Mouse (Mus musculus) retina, embryonic 14.5 days (tissue): ENCODE data around the gene Cd2ap.
A peak's percentile ranks its signal among the peaks of the same experiment; 100 is the strongest.
"Not testable (repeated sequence)": the region's sequence is repeated elsewhere in the genome, so short reads cannot be mapped to it uniquely, and the experiment has no call there.

Experiments used
- DNase-seq: peaks from one replicate; pipeline ENCODE4 v3.0.0-alpha.2; 2015; ENCODE audit warnings: low spot score

Cd2ap gene

GRCm38 (mm10) chr17:42876001-42876903, at the start of gene Cd2ap:
Gene Cd2ap (minus strand): TSS chr17:42876665.
- DNase-seq = peak; percentile 95

- no peak for DNase-seq
Measured at GRCm38 (mm10) chr17:42924731-42925130, 48.3 kb upstream of the Cd2ap start.

GRCm38 (mm10) chr17:42918810-42919209, 42.3 kb upstream of the Cd2ap start:
- no peak for DNase-seq

- no peak for DNase-seq
Measured at GRCm38 (mm10) chr17:42914726-42915125, 38.3 kb upstream of the Cd2ap start.

- no peak for DNase-seq
Measured at GRCm38 (mm10) chr17:42912193-42912592, 35.7 kb upstream of the Cd2ap start.

- no peak for DNase-seq
Measured at GRCm38 (mm10) chr17:42910476-42910875, 34.0 kb upstream of the Cd2ap start.

- DNase-seq = no peak
Measured at GRCm38 (mm10) chr17:42909376-42909775, 32.9 kb upstream of the Cd2ap start.

- DNase-seq = no peak
Measured at GRCm38 (mm10) chr17:42908744-42909370, 32.4 kb upstream of the Cd2ap start.

GRCm38 (mm10) chr17:42908136-42908535, 31.7 kb upstream of the Cd2ap start:
- no peak for DNase-seq

GRCm38 (mm10) chr17:42906456-42906855, 30.0 kb upstream of the Cd2ap start:
- DNase-seq = not testable (repeated sequence)

- DNase-seq = no peak
Measured at GRCm38 (mm10) chr17:42905919-42906318, 29.5 kb upstream of the Cd2ap start.

GRCm38 (mm10) chr17:42900795-42901194, 24.3 kb upstream of the Cd2ap start:
- no peak for DNase-seq

GRCm38 (mm10) chr17:42887282-42887707, 10.8 kb upstream of the Cd2ap start:
- no peak for DNase-seq

GRCm38 (mm10) chr17:42885091-42885501, 8.6 kb upstream of the Cd2ap start:
- no peak for DNase-seq

- DNase-seq = no peak
Measured at GRCm38 (mm10) chr17:42884382-42884781, 7.9 kb upstream of the Cd2ap start.

- no peak for DNase-seq
Measured at GRCm38 (mm10) chr17:42883769-42884168, 7.3 kb upstream of the Cd2ap start.

- DNase-seq = no peak
Measured at GRCm38 (mm10) chr17:42883315-42883714, 6.8 kb upstream of the Cd2ap start.

GRCm38 (mm10) chr17:42882873-42883272, 6.4 kb upstream of the Cd2ap start:
- DNase-seq = no peak

GRCm38 (mm10) chr17:42876904-42877425, 500 bp upstream of the Cd2ap start:
- no peak for DNase-seq

- DNase-seq = peak; percentile 62
Measured at GRCm38 (mm10) chr17:42875571-42876000, 879 bp downstream of the Cd2ap start.

- peak; percentile 21 for DNase-seq
Measured at GRCm38 (mm10) chr17:42875015-42875414, 1.4 kb downstream of the Cd2ap start.

- DNase-seq = no peak
Measured at GRCm38 (mm10) chr17:42870465-42870864, 6.0 kb downstream of the Cd2ap start.

- no peak for DNase-seq
Measured at GRCm38 (mm10) chr17:42863186-42863585, 13.3 kb downstream of the Cd2ap start.
